Mouse (Mus musculus) urinary bladder, postnatal 14 days (tissue): ENCODE measurements around the gene Atp8a2.
"Not testable (repeated sequence)": the region's sequence is repeated elsewhere in the genome, so short reads cannot be mapped to it uniquely, and the experiment has no call there.

Experiments
- DNase-seq: peaks from one replicate; pipeline ENCODE4 v3.0.0; 2021; ENCODE audit warnings: low spot score

Atp8a2 gene

DNA sequence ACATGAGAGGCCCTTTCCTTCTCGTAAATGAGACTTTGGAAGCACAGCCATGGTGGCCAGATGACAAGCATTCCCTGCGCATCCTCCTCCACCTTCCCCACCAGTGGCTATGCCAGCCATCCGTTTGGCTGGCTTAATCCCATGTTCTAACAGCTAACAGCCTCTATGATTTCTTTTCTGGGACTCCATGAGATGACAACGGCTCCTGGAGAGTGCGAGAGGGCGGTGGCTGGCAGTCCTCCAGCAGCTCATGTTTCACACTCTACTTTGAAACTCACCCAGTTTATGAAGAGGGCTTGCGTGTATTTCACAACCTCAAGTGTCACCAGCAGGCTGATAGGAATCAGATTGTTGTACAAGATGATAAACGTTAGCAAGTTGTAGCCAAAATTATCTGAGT, 170.3 kb downstream of the Atp8a2 start:
- peak; percentile 76 for DNase-seq

DNA sequence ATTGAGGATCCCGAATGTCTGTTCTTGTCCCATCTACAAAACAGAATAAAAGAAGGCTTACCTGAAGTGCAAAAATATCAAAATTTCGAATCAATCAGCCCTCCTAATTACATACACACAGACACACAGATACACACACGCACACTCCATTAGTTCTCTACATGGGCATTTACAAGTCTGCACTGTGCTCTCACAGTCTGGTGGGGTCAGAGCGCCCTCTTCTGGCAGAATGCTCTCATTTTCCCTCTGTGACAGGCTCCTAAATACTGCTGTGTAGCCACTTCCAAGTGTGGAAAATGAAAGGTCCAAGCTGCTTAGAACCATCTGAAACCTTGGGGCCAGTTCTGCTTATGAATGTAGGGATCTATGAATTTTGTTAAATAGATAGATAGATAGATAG, 181.1 kb downstream of the Atp8a2 start:
- peak; percentile 83 for DNase-seq

GRCm38 (mm10) chr14:60001801-60002200, 195.2 kb downstream of the Atp8a2 start:
- no peak for DNase-seq

- no peak for DNase-seq
These were observed 208.1 kb downstream of the Atp8a2 start for GRCm38 (mm10) chr14:59988860-59989259.

DNA sequence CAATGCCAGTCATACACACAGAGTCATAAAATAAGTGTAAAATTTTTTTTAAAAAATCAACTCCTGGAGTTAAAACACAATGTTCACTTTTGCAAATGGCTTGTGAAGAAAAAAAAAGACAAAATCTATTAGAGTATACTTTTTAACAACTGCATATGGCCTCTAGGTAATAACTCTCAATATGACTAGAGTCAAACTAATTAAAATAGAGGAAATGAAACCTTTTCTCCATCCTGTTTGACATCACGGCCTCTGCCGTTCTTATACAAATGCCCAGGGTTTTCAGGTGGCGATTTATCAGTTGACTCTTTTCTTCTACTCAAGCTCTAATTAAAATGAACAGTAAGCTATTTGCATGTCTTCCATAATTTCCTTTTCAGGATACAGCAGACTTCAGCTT, 209.0 kb downstream of the Atp8a2 start:
- DNase-seq = no peak

- DNase-seq = no peak
These were observed 219.0 kb downstream of the Atp8a2 start for GRCm38 (mm10) chr14:59978007-59978406.

GRCm38 (mm10) chr14:59971221-59971730, 225.7 kb downstream of the Atp8a2 start:
- DNase-seq = no peak

GRCm38 (mm10) chr14:59969485-59970134, 227.4 kb downstream of the Atp8a2 start:
- DNase-seq = no peak

- no peak for DNase-seq
These were observed 229.0 kb downstream of the Atp8a2 start for GRCm38 (mm10) chr14:59967847-59968550.

GRCm38 (mm10) chr14:59966981-59967380, 230.0 kb downstream of the Atp8a2 start:
- no peak for DNase-seq

DNA sequence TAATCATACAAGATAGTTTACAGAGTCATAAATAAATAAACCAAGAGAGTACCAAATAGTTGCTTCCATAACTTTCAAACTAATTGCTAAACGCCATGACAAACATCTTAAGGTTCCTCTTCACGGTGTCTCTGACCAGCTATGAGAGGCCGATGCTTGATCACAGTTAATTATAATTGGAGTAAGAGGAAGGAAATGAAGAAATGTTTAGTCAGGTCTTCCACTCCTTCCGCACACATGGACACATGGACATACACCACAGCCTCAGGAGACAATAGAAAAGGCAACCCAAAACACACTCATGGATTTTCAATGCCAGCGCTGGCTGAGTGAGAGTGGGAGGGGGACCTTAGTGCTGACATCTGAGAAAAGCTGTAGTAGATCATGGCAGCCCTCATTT, 232.4 kb downstream of the Atp8a2 start:
- DNase-seq = no peak

GRCm38 (mm10) chr14:59960961-59961360, 236.0 kb downstream of the Atp8a2 start:
- DNase-seq = no peak

- DNase-seq = no peak
These were observed 236.6 kb downstream of the Atp8a2 start for GRCm38 (mm10) chr14:59960214-59960890.

DNA sequence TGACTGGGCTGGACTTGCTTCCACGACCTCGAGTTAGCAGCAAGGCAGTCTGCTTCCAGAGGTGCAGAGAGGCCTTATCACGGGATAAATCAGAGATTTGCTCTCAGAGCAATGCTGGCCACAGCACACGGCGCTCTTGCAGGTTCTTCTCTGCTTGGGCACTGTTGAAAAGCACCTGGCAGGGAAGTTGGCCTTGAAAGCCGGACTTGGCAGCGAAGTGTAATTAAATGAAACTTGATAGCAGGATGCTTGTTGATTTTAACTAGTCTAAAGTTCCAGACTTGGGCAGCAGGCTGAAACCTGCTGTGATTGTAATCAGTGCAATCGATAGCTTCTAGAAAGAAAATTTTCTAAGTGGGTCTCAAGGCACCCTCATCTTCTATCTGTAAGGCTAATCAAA, 237.3 kb downstream of the Atp8a2 start:
- peak; percentile 39 for DNase-seq

- DNase-seq = no peak
These were observed 247.0 kb downstream of the Atp8a2 start for GRCm38 (mm10) chr14:59949983-59950382.

- DNase-seq = peak; percentile 90
These were observed 253.9 kb downstream of the Atp8a2 start for GRCm38 (mm10) chr14:59942864-59943611.

DNA sequence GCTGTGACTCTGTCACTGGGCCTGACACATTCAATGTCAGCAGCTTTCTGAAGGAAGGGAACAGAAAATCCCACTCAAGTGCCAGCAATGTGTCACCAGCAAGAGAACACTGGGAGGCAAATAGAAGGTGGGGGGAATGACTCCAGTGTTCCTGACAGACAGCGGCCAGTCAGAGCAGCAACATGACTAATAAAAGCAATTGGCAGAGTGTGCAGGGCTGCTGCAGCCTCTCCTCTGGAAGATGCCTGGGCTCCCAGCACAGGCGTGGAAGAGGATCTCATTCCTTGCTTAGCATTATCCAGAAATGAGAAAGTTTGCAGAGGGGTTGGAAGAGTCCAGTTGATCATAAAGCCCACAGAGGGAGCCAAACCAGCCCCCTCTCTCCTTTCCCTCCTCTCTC, 254.8 kb downstream of the Atp8a2 start:
- DNase-seq = no peak

DNA sequence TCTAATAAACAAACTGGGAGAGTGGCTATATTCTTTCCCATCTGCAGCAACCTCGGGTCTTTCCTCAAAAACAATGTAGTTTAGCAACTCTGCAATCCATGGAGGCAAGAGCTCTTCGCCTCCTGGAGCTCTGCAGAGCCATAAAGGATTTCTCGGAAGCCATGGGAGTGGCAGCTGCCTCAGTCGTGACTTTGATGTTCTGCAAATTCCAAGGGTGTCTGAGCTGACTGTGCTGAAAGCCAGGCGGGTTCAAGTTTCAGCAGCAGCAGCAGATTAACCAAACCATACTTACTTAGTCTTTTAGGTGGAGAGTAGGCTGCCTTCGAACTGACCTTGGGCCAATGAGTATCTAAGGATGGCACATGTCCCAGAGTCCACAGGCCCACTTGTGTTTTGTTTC, 264.6 kb downstream of the Atp8a2 start:
- DNase-seq = no peak

GRCm38 (mm10) chr14:59931412-59932058, 265.4 kb downstream of the Atp8a2 start:
- no peak for DNase-seq

- not testable (repeated sequence) for DNase-seq
These were observed 267.8 kb downstream of the Atp8a2 start for GRCm38 (mm10) chr14:59929190-59929589.

DNA sequence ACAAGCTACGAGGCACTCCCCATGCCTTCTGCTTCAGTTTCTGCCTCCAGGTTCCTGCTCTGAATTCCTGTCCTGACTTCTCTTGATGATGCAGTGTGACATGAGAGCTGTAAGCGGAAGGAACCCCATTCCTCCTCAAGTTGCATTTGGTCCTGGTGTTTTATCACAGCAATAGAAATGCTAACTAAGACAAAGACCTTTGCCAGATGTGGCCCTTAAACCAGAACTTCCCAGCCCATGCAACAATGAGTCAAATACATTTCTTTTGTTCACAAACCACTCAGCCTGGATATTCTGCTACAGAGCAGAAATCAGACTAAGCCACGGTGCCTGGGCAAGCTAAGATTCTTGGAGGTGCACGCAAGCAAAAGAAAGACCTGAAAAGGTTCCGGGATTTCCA, 268.2 kb downstream of the Atp8a2 start:
- DNase-seq = no peak

GRCm38 (mm10) chr14:59927804-59928203, 269.2 kb downstream of the Atp8a2 start:
- DNase-seq = no peak
